Mouse (Mus musculus) layer of hippocampus, postnatal 36 days (tissue): Measurements from ENCODE around the gene Gm7030. TPM values are rescaled to one million over a fixed set of nuclear protein-coding genes. Genes with fewer than 3 reads are reported as not detected.
A peak's percentile ranks its signal among the peaks of the same experiment; 100 is the strongest.
"Not testable (repeated sequence)": the region's sequence is repeated elsewhere in the genome, so short reads cannot be mapped to it uniquely, and the experiment has no call there.

Experiments
- DNase-seq, 2 experiments: peaks; one replicate each; pipeline ENCODE4 v3.0.0; 2022
- total RNA-seq, 2 experiments: library from RNA; stranded (reverse); gene quantifications; 2 replicates each; pipeline ENCODE4 v1.2.3; 2021

Gene Gm7030
- total RNA-seq, 2 experiments from 2014 or later, result not detected

- DNase-seq, result not testable (repeated sequence)
Measured at GRCm38 (mm10) chr17:36081901-36082300, 47.3 kb downstream of the Gm7030 start.

- peak; percentile 80 to 83 for DNase-seq
Measured at GRCm38 (mm10) chr17:36060829-36061228, 68.4 kb downstream of the Gm7030 start.

Other genes with a start within 250 kb of the Gm7030 start
- gene Dhx16, start 249.6 kb downstream of the Gm7030 start, total RNA-seq, result 10 to 100 TPM; 32.0 to 37.4 TPM
- gene 2310061I04Rik, start 232.0 kb downstream of the Gm7030 start, total RNA-seq, result 10 to 100 TPM; 56.3 to 57.9 TPM
- 10 to 100 TPM; 60.6 to 61.7 TPM for gene Atat1, start 219.3 kb downstream of the Gm7030 start, total RNA-seq
- gene Mrps18b, start 213.0 kb downstream of the Gm7030 start, total RNA-seq, result 10 to 100 TPM; 37.0 to 39.3 TPM
- gene Ppp1r10, start 213.0 kb downstream of the Gm7030 start, total RNA-seq, result 10 to 100 TPM; 78.6 to 82.8 TPM
- 10 to 100 TPM; 70.0 to 71.3 TPM for gene Abcf1, start 159.7 kb downstream of the Gm7030 start, total RNA-seq
- gene Gnl1, start 149.6 kb downstream of the Gm7030 start, total RNA-seq, result 100 to 1,000 TPM; 139 to 143 TPM
- gene Prr3, start 149.2 kb downstream of the Gm7030 start, total RNA-seq, result 10 to 100 TPM; 47.7 to 53.8 TPM
- 1 to 10 TPM; 2.5 to 2.8 TPM for gene H2-T24, start 108.9 kb downstream of the Gm7030 start, total RNA-seq
- 1 to 10 TPM; 4.7 to 5.0 TPM for gene H2-T23, start 96.6 kb downstream of the Gm7030 start, total RNA-seq
- 10 to 100 TPM in 1 of 2 experiments, 1 to 10 TPM in 1; 9.0 to 11.0 TPM for gene H2-T22, start 86.7 kb downstream of the Gm7030 start, total RNA-seq
- under 1 TPM in 1 of 2 experiments, not detected in 1; 0.22 TPM for gene Gm6034, start 86.5 kb downstream of the Gm7030 start, total RNA-seq
- 1 to 10 TPM; 1.2 to 1.9 TPM for gene Gm11127, start 71.1 kb downstream of the Gm7030 start, total RNA-seq
- gene Gm19684, start 7.7 kb downstream of the Gm7030 start, total RNA-seq, result under 1 TPM in 1 of 2 experiments, not detected in 1; 0.23 TPM
- not detected for gene Gm8909, start 39.1 kb upstream of the Gm7030 start, total RNA-seq
- gene H2-T3, start 60.9 kb upstream of the Gm7030 start, total RNA-seq, result not detected
- 10 to 100 TPM; 43.3 to 44.5 TPM for gene Rpp21, start 128.6 kb upstream of the Gm7030 start, total RNA-seq
- 10 to 100 TPM; 21.2 to 23.7 TPM for gene Trim39, start 142.8 kb upstream of the Gm7030 start, total RNA-seq
- gene H2-M10.2, start 157.1 kb upstream of the Gm7030 start, total RNA-seq, result not detected
- not detected for gene H2-M10.1, start 196.7 kb upstream of the Gm7030 start, total RNA-seq
- gene H2-M10.3, start 239.0 kb upstream of the Gm7030 start, total RNA-seq, result not detected